Mouse (Mus musculus) small intestine, adult 2 months (tissue): ENCODE results near the gene Uvssa.

ENCODE experiments used
- CTCF ChIP-seq: fragments of 200-500 bp; IDR thresholded peaks from 2 replicates; pipeline ENCODE4 v1.5.1; 2012; ENCODE audit warnings: low read depth, mild to moderate bottlenecking, control low read depth, inconsistent platforms, low read length, moderate library complexity, mixed read lengths; ENCODE audit not compliant: insufficient replicate concordance, insufficient read length; ENCODE audit errors: extremely low read depth
- POLR2A ChIP-seq: fragments of 200-500 bp; IDR thresholded peaks from 2 replicates; pipeline ENCODE4 v1.6.1; 2012; ENCODE audit warnings: low read depth, mild to moderate bottlenecking, control low read depth, inconsistent platforms, low read length, moderate library complexity

GRCm38 (mm10) chr5:33352273-33352645 lies 26.1 kb upstream of the Uvssa start:
- no peak for TF ChIP-seq CTCF
- no peak for TF ChIP-seq POLR2A
